Mouse (Mus musculus): ENCODE measurements around the gene Prkca. TPM values are rescaled to one million over a fixed set of nuclear protein-coding genes. Genes with fewer than 3 reads are reported as not detected.

The Prkca gene
- polyA plus RNA-seq, 1 experiment from 2014 or later: 7.2 TPM

DNA sequence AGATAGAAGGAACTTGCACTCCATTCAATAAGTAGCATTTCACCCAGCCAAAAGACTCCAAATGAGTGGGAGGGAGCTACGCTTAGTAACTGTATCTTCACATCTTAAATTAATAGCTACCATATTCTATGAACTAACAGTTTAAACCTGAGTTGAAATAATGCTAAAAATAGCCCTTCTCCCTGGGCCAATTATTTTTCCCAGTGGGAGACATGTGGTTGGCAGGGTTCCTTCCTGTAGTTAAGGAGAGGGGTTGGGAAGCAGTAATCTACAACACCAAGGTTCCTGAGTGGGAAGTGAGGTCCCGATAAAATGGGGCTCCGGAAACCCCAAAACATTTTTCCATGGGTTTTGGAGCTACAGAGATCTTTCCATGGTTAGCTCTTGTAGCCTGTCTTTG is 76.7 kb downstream of the Prkca start:
- H3K27me3 ChIP-seq (replicated peaks): no peaks in the 10 kb centered on the region
- no peaks in the 10 kb centered on the region for H3K9me3 ChIP-seq
- 85% methylated on average over 3 of the region's 3 CpGs for WGBS
- ATAC-seq (replicated peaks): no peak
- no peak overlapping the region for H3K27ac ChIP-seq
- no peak overlapping the region for H3K4me3 ChIP-seq
- H3K36me3 ChIP-seq (replicated peaks): no peaks in the 10 kb centered on the region
- no peak overlapping the region for H3K9ac ChIP-seq
- H3K4me2 ChIP-seq: no peak overlapping the region
- H3K4me1 ChIP-seq: peaks cover 23% of the 10 kb centered on the region

DNA sequence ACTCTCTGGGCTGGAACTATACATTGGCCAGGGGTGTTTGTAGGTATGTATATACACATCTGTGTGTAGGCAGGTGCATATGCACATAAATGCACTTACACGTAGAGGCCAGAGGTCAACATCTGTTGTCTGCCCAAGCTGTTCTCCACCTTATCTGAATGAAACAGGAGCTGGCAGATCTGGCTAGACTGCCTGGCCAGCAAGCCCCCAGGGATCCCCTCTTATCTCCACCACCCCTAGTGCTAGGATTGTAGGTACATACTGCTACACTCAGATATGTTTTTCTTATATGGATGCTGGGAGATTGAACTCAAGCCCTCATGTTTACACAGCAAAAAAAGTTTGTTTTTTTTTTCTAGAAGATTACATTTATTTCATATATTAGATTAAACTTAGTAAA is 79.9 kb downstream of the Prkca start:
- H3K27me3 ChIP-seq (replicated peaks): no peaks in the 10 kb centered on the region
- 86% methylated on average over 1 of the region's 1 CpGs for WGBS
- H3K4me3 ChIP-seq: no peak overlapping the region
- H3K36me3 ChIP-seq (replicated peaks): no peaks in the 10 kb centered on the region
- ATAC-seq (replicated peaks): no peak
- no peak overlapping the region for H3K27ac ChIP-seq
- no peak overlapping the region for H3K9ac ChIP-seq
- H3K4me1 ChIP-seq: peaks cover 27% of the 10 kb centered on the region
- H3K4me2 ChIP-seq: no peak overlapping the region
- no peaks in the 10 kb centered on the region for H3K9me3 ChIP-seq

DNA sequence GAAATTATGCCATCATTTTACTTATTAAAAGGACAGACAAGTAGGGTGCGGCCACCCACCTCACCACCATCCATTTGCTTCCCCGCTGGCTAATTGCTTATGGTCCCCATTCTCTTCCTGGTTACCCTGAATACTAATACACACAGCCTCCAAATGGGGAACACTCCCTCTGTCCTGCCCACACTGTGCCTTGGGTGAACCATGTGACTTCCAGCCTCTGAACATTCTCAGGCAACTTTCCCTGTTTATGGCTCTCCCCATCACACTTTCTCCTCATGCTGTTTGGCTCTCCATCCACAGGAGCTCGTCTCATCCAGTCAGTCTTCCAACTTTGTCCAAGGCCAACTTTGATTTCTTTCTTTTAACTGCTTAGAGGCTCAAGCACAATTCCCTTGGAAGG is 80.3 kb downstream of the Prkca start:
- H3K9me3 ChIP-seq: no peaks in the 10 kb centered on the region
- peaks cover 25% of the 10 kb centered on the region for H3K4me1 ChIP-seq
- WGBS: 78% methylated on average over 3 of the region's 3 CpGs
- no peak overlapping the region for H3K4me3 ChIP-seq
- no peaks in the 10 kb centered on the region for H3K27me3 ChIP-seq (replicated peaks)
- no peaks in the 10 kb centered on the region for H3K36me3 ChIP-seq (replicated peaks)
- no peak overlapping the region for H3K9ac ChIP-seq
- no peak overlapping the region for H3K27ac ChIP-seq
- ATAC-seq (replicated peaks): no peak
- H3K4me2 ChIP-seq: no peak overlapping the region

DNA sequence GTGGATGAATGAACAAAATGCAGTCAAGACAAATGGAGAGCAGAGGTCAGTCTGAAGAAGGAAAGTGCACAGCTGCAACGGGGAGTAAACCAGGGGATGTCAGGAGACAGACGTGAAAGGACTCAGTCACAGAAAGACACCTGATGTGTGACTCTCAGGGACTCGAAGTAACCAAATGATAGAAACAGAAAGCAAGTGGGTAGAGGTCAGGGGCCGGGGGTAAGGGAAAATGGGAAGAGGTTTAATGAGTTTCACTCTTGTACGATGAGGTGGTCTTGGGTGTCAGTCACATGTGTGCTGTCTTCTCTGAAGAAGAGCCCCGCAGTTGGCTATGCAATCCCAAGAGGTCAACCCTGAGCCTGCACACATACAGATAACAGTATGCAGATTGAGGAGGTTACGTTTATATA is 82.0 kb downstream of the Prkca start:
- Histone ChIP-seq H3K9ac (no peak overlapping the region), H3K9me3 (no peaks in the 10 kb centered on the region), H3K4me3 (no peak overlapping the region), H3K27me3 (replicated peaks) (no peaks in the 10 kb centered on the region), H3K36me3 (replicated peaks) (no peaks in the 10 kb centered on the region), H3K27ac (no peak overlapping the region), H3K4me2 (no peak overlapping the region), H3K4me1 (peaks cover 18% of the 10 kb centered on the region)
- 55% methylated on average over 7 of the region's 7 CpGs for WGBS
- ATAC-seq (replicated peaks): no peak

DNA sequence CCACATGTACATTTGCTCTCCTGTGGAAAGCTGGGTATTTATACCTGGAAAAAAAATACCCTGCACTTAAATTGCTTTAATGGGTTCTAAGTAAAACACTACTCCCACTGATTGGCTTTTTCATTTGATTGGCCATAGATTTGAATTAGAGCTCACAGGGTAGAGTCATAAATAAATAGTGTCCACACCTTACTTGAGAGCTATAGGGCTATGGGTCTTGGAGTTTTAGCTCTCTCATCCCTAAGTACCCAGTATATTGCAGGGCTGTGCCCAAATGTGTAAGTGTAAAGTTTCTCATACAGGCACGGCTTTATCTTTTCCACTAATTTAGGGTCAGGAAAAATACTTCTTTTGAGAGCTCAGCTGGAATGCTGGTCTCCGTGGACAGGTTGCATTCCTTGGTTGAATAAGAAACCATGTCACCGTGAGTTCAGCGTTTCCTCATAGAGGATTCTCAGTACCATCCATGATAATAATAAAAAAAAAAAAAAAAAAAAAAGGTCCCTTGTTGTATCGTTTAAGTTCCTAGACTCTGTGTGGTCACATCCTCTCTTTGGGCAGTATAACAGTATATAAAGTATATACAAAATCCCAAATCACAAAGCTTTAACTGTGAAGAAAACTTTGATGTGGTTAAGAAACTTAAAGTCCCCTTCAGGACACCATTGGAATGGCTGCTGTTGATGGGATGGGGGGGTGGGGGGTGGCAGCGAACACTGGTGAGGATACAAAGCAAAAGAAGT is 82.8 kb downstream of the Prkca start:
- Histone ChIP-seq H3K4me3 (no peak overlapping the region), H3K4me2 (no peak overlapping the region), H3K9ac (no peak overlapping the region), H3K4me1 (peaks cover 18% of the 10 kb centered on the region), H3K27me3 (replicated peaks) (no peaks in the 10 kb centered on the region), H3K9me3 (no peaks in the 10 kb centered on the region), H3K36me3 (replicated peaks) (no peaks in the 10 kb centered on the region), H3K27ac (no peak overlapping the region)
- ATAC-seq (replicated peaks): no peak
- 64% methylated on average over 6 of the region's 6 CpGs for WGBS

DNA sequence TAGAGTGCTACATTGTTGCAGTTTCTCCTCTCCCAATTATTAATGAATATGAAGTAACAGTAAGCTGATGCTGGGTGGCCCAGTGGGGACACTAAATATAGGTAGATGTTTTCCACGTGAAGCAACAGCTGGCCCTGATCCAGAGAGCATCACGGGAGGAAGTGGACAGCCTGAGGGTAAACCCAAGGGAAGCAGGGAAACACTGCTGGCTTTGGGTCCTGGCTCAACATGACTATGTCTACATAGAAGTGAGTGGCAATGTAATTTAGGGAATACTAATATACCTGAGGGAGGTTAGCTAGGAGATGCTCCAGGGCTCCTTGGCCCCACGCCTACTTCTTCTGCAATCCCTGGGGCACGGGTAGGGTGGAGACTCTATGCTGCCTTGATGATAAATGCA is 84.3 kb downstream of the Prkca start:
- H3K9me3 ChIP-seq: no peaks in the 10 kb centered on the region
- no peak for ATAC-seq (replicated peaks)
- no peaks in the 10 kb centered on the region for H3K36me3 ChIP-seq (replicated peaks)
- peaks cover 18% of the 10 kb centered on the region for H3K4me1 ChIP-seq
- no peak overlapping the region for H3K4me3 ChIP-seq
- WGBS: 70% methylated on average over 4 of the region's 4 CpGs
- no peaks in the 10 kb centered on the region for H3K27me3 ChIP-seq (replicated peaks)
- peak overlapping the region; percentile 48; the same call in 1 of the 2 replicates for H3K27ac ChIP-seq
- H3K9ac ChIP-seq: no peak overlapping the region
- H3K4me2 ChIP-seq: no peak overlapping the region

DNA sequence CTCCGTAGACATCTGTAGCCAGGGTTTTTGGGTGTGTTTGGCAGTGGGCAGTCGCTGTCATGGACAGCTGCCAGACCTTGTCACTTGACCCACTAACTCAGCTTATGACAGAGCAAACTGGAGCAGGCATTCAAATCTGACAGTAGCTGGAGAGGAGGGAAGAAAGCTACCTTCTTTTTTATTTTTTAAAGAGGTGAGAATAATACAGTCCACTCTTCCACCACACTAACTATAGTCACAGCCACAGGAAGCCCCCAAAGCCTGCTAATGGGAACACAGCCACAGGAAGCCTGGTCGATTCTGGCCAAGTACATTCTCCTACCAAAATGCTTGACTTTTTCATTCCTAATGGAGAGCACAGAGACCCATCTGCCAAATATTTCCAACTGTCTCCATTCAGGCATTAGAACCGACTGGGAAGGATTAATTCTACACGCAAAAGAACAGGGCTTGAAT is 84.9 kb downstream of the Prkca start:
- Histone ChIP-seq H3K4me2 (no peak overlapping the region), H3K27me3 (replicated peaks) (no peaks in the 10 kb centered on the region), H3K4me1 (peaks cover 18% of the 10 kb centered on the region), H3K27ac (peak overlapping the region; percentile 48), H3K9me3 (no peaks in the 10 kb centered on the region), H3K9ac (no peak overlapping the region), H3K36me3 (replicated peaks) (no peaks in the 10 kb centered on the region), H3K4me3 (no peak overlapping the region)
- no peak for ATAC-seq (replicated peaks)
- WGBS: 66% methylated on average over 5 of the region's 5 CpGs

DNA sequence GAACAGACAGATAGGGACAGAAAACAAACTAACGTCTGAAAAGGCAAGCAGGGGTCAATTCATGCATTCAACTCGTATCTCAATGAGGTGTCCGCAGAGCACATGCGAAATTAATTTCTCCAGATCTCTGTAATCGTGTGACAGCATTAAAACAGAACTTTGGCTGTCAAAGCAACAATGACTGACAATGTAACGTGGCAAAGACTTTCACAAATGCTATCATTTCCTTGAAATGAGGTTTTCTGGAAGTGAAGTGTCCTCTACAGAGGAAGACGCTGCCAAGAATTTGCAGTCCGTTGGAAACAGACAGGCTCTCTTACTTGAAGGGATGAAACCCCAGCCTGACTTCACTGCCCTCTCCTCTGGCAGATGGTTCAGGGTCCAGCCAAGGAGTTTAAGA is 85.8 kb downstream of the Prkca start:
- Histone ChIP-seq H3K27me3 (replicated peaks) (no peaks in the 10 kb centered on the region), H3K36me3 (replicated peaks) (no peaks in the 10 kb centered on the region), H3K4me3 (no peak overlapping the region), H3K4me1 (peaks cover 18% of the 10 kb centered on the region), H3K9me3 (no peaks in the 10 kb centered on the region), H3K4me2 (no peak overlapping the region), H3K9ac (no peak overlapping the region), H3K27ac (no peak overlapping the region)
- no peak for ATAC-seq (replicated peaks)
- 79% methylated on average over 8 of the region's 8 CpGs for WGBS

DNA sequence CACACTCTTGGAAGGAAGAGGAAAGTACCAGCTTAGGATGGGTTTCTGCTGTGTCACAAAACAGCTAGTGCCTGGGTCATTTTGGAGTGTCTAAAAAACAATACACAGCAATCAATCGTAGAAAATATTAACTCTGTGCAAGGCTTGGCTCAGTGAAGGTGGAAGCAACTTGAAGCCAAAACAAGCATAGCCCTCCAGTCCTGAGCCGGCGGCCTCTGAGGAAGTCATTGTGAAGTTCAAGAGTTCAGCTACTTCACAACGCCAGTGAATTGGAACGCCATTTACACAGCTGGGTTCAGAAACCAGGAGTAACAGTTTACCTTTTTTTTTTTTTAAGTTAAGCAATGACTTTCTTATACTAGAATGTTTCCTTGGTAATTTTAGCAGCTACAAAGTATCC is 89.0 kb downstream of the Prkca start:
- H3K27ac ChIP-seq: no peak overlapping the region
- H3K4me3 ChIP-seq: no peak overlapping the region
- H3K4me1 ChIP-seq: peaks cover 13% of the 10 kb centered on the region
- 91% methylated on average over 5 of the region's 5 CpGs for WGBS
- H3K9me3 ChIP-seq: no peaks in the 10 kb centered on the region
- H3K27me3 ChIP-seq (replicated peaks): no peaks in the 10 kb centered on the region
- no peak overlapping the region for H3K4me2 ChIP-seq
- no peak for ATAC-seq (replicated peaks)
- no peak overlapping the region for H3K9ac ChIP-seq
- H3K36me3 ChIP-seq (replicated peaks): no peaks in the 10 kb centered on the region

DNA sequence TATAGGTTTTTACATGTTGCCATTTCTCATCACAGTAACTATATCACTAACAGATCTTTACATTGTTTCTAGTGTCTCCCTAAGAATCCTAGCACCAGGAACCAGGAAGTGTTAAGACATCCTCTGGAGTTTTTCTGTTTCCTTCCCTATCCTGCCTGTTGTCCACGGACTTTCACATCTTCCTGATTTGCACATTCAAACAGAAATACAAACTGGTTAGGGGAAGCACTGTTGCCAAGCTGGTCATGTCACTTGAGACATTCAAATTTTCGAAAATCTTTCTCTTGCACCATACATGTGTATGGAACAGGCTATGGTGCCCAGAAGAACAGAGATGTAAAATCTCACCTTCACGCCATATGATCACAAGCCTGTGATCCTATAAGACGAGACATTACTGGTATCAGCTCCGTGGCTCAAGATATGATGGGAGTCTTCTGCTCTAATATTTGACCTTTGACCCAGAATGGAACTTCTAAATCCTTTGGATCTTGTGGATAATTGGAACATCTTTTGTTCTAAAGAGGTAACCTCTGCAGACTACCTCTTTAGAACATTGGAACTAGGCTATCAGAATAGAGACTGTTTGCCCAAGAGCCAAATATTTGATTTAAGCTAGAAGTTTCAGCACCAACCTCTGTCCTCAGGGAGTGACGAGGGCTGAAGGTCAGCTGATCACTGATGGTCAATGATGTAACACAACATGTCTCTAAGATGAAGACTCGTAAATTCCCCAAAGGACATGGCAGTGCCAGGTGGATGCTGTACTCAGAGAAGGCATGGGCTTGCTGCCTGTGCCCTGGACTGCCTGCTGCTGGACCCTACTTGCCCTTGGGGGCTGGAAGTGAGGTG is 91.6 kb downstream of the Prkca start:
- Histone ChIP-seq H3K27me3 (replicated peaks) (no peaks in the 10 kb centered on the region), H3K36me3 (replicated peaks) (no peaks in the 10 kb centered on the region), H3K4me2 (no peak overlapping the region), H3K4me3 (no peak overlapping the region), H3K4me1 (no peaks in the 10 kb centered on the region), H3K9me3 (no peaks in the 10 kb centered on the region), H3K27ac (no peak overlapping the region), H3K9ac (no peak overlapping the region)
- 86% methylated on average over 7 of the region's 7 CpGs for WGBS
- ATAC-seq (replicated peaks): no peak

DNA sequence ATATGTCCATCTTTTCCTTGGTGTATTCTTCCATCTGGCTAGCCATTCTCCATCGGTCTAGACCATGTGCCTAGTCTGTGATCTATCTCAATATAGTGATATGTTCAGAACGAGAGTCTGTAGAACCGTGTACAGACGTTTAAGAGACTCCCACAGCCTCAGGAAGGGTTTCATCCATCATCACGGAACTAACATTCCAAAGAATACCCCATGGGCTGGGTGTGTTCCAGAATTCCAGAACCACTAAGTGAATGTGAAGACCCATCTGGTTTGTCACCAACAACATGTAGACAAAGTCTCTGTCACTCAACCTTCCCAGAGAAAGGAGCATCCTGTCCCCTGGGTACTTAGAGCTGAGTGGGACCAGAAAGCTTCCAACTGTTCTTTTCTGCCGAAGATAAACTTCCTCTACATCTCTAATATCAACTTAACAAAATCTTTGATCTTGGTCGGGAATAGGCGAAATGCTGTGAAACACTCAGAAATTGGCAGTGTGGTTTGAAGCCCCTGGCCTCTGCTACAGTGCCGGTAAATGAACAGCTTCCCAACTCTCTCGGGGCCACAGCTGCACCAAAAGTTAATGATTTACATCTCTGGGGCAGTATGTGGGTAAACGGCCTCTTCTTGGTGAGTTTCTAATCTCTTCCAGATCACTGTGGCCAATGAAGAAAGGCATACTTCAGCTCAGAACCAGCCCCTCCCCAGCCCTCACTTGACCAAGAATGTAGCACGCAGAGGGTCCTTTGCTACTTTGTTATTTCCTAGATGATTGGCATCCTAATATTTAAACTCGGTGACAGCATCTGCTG is 92.7 kb downstream of the Prkca start:
- Histone ChIP-seq H3K9me3 (no peaks in the 10 kb centered on the region), H3K4me3 (no peak overlapping the region), H3K36me3 (replicated peaks) (no peaks in the 10 kb centered on the region), H3K9ac (no peak overlapping the region), H3K4me2 (no peak overlapping the region), H3K4me1 (0 out of 2 replicates have a peak, but pooled peaks cover under 1% of the 10 kb centered on the region), H3K27me3 (replicated peaks) (no peaks in the 10 kb centered on the region), H3K27ac (no peak overlapping the region)
- ATAC-seq (replicated peaks): no peak
- WGBS: 84% methylated on average over 13 of the region's 13 CpGs

DNA sequence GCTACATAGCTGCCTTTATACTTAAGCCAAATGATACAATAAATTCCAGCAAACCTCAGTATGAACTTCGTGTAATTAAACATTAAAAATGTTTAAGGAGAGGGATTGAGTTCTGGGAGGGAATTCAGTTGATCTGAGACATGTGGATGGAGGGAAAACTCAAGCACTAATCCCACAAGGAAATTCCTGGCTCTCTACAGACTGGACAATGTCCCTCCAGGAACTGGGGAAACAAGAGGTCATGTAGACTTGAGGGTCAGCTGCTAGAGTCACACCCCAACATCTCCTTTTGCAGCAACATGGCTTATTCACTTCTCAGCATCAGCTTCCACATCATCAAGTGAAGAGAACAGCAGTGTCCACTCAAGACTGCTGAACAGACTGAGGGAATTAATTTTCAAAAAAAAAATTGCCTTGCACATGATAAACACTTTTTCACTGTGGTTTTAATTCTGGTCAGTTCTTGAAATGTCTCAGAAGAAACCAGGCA is 93.5 kb downstream of the Prkca start:
- H3K9ac ChIP-seq: no peak overlapping the region
- H3K4me1 ChIP-seq: 0 out of 2 replicates have a peak, but pooled peaks cover 4% of the 10 kb centered on the region
- no peak for ATAC-seq (replicated peaks)
- WGBS: 59% methylated on average over 1 of the region's 1 CpGs
- H3K36me3 ChIP-seq (replicated peaks): no peaks in the 10 kb centered on the region
- H3K27me3 ChIP-seq (replicated peaks): no peaks in the 10 kb centered on the region
- H3K4me3 ChIP-seq: no peak overlapping the region
- no peaks in the 10 kb centered on the region for H3K9me3 ChIP-seq
- no peak overlapping the region for H3K4me2 ChIP-seq
- H3K27ac ChIP-seq: no peak overlapping the region
